Mouse (Mus musculus) cortical plate, adult 2 months (tissue): ENCODE measurements around the gene 4930519P11Rik.

ENCODE experiments used
- CTCF ChIP-seq: fragments of 200-500 bp; IDR thresholded peaks from 2 replicates; pipeline ENCODE4 v1.5.1; 2011; ENCODE audit warnings: mild to moderate bottlenecking, control low read depth, low read length; ENCODE audit not compliant: insufficient read depth; ENCODE audit errors: extremely low read depth
- POLR2A ChIP-seq: fragments of 200-500 bp; IDR thresholded peaks from 2 replicates; pipeline ENCODE4 v1.6.1; 2011; ENCODE audit warnings: mild to moderate bottlenecking, low read length, control low read depth; ENCODE audit not compliant: insufficient read depth; ENCODE audit errors: extremely low read depth

DNA sequence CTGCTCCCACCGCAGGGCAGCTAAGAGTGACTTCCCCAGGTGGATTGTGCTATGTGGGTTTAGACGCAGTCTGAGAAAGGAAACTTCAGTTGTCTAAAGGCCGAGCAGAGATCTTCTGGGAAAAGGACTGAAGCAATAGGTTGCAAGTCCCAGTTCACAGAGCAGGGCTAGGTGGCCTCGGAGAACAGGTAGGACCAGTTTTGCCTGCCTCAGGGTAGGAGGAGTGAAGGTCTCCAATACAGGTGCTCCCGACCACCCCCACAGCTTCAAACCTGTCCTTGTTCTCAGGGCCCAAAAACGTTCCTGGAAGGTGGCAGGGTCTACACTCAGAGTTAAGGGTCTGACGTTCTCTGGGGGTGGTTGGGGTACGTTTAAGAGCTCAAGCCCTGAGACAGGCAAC, 38.1 kb upstream of the 4930519P11Rik start, which contains the start of gene Chmp4b:
- TF ChIP-seq CTCF (no peak), POLR2A (no peak)
